Mouse (Mus musculus): ENCODE data around the gene Setd3.

GRCm38 (mm10) chr12:108221712-108222111, 42.6 kb upstream of the Setd3 start:
- TF ChIP-seq GATA1 (IDR thresholded peaks at IDR 0.05; ENCODE audit: borderline replicate concordance, low read length): no peak
- no peak for TF ChIP-seq FLI1 (IDR thresholded peaks at IDR 0.05; ENCODE audit: low read length)

All from megakaryocyte, embryonic 14.5 days (primary cell).